Mouse (Mus musculus) ES-Bruce4 (cell line): ENCODE results near the gene Atpif1.
A peak's percentile ranks its signal among the peaks of the same experiment; 100 is the strongest.

Source experiments
- CTCF ChIP-seq: IDR thresholded peaks from one replicate; pipeline ENCODE4 v1.8.1; 2011; ENCODE audit warnings: low read depth, low read length
- EP300 ChIP-seq: IDR thresholded peaks from 2 replicates; pipeline ENCODE4 v1.6.1; 2011; ENCODE audit warnings: low read depth, low read length; ENCODE audit not compliant: insufficient read depth
- POLR2A ChIP-seq: IDR thresholded peaks from one replicate; pipeline ENCODE4 v1.8.1; 2011; ENCODE audit warnings: low read length; ENCODE audit not compliant: insufficient read depth

DNA sequence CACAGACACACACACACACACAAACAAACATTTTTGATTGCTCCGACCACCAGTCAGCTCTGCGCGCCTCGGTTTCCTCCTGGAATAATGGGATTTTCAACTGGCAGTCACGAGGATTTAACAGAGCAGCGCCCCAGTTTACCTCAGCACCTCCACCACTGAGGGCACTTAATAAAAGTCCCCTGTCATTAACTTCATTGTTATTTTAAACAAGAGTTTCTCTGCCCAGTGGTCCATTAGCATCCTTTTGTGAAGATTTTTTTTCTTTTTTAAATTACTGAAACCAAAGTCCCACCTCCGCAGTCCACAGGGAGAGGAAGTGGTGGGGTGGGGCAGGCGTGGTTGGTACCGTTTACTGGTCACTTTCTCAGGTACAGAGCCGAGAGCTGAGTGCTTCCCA, 27.7 kb downstream of the Atpif1 start:
- TF ChIP-seq CTCF (no peak), EP300 (peak; percentile 70), POLR2A (no peak)
